Mouse (Mus musculus): ENCODE results near the gene Erbb4. TPM values are rescaled to one million over a fixed set of nuclear protein-coding genes. Genes with fewer than 3 reads are reported as not detected.

Erbb4 gene
- polyA plus RNA-seq, 1 experiment from 2014 or later = 1.0 TPM

GRCm38 (mm10) chr1:68401204-68401603 lies 706.7 kb downstream of the Erbb4 start:
- Histone ChIP-seq H3K4me2 (no peak overlapping the region), H3K27me3 (no peaks in the 10 kb centered on the region), H3K9me3 (no peaks in the 10 kb centered on the region), H3K27ac (no peak overlapping the region), H3K36me3 (no peaks in the 10 kb centered on the region), H3K9ac (no peak overlapping the region), H3K4me1 (no peaks in the 10 kb centered on the region), H3K4me3 (no peak overlapping the region)
- no peak for ATAC-seq (ENCODE audit: borderline replicate concordance, extremely low read depth, low FRiP score, low TSS enrichment)
- 29% methylated on average over 4 of the region's 4 CpGs for WGBS

- Histone ChIP-seq H3K36me3 (no peaks in the 10 kb centered on the region), H3K27me3 (no peaks in the 10 kb centered on the region), H3K4me1 (no peaks in the 10 kb centered on the region), H3K9me3 (no peaks in the 10 kb centered on the region), H3K9ac (no peak overlapping the region), H3K4me2 (no peak overlapping the region), H3K4me3 (no peak overlapping the region), H3K27ac (no peak overlapping the region)
- 25% methylated on average over 2 of the region's 2 CpGs for WGBS
- no peak for ATAC-seq (ENCODE audit: borderline replicate concordance, extremely low read depth, low FRiP score, low TSS enrichment)
These were observed 736.3 kb downstream of the Erbb4 start for GRCm38 (mm10) chr1:68371531-68371930.

GRCm38 (mm10) chr1:68333714-68334113 lies 774.1 kb downstream of the Erbb4 start:
- WGBS = 49% methylated on average over 2 of the region's 2 CpGs

GRCm38 (mm10) chr1:68305813-68306212 lies 802.0 kb downstream of the Erbb4 start:
- Histone ChIP-seq H3K27me3 (no peaks in the 10 kb centered on the region), H3K36me3 (no peaks in the 10 kb centered on the region), H3K4me3 (no peak overlapping the region), H3K9me3 (no peaks in the 10 kb centered on the region), H3K4me1 (no peaks in the 10 kb centered on the region), H3K27ac (no peak overlapping the region), H3K4me2 (no peak overlapping the region), H3K9ac (no peak overlapping the region)
- no peak for ATAC-seq (ENCODE audit: borderline replicate concordance, extremely low read depth, low FRiP score, low TSS enrichment)
- 47% methylated on average over 4 of the region's 4 CpGs for WGBS

More at GRCm38 (mm10) chr1:68333714-68334113, 774.1 kb downstream of the Erbb4 start:
- Histone ChIP-seq H3K4me1 (no peaks in the 10 kb centered on the region), H3K9ac (no peak overlapping the region), H3K4me2 (no peak overlapping the region), H3K27me3 (no peaks in the 10 kb centered on the region), H3K4me3 (no peak overlapping the region), H3K36me3 (no peaks in the 10 kb centered on the region), H3K9me3 (no peaks in the 10 kb centered on the region), H3K27ac (no peak overlapping the region)
- ATAC-seq (ENCODE audit: borderline replicate concordance, extremely low read depth, low FRiP score, low TSS enrichment) = no peak

GRCm38 (mm10) chr1:68284443-68284842 lies 823.4 kb downstream of the Erbb4 start:
- ATAC-seq (ENCODE audit: borderline replicate concordance, extremely low read depth, low FRiP score, low TSS enrichment) = no peak
- H3K9ac ChIP-seq = no peak overlapping the region
- H3K4me2 ChIP-seq = no peak overlapping the region
- H3K27me3 ChIP-seq = no peaks in the 10 kb centered on the region
- H3K27ac ChIP-seq = no peak overlapping the region
- H3K9me3 ChIP-seq = no peaks in the 10 kb centered on the region
- no peaks in the 10 kb centered on the region for H3K36me3 ChIP-seq
- H3K4me3 ChIP-seq = no peak overlapping the region
- no peaks in the 10 kb centered on the region for H3K4me1 ChIP-seq
- 65% methylated on average over 2 of the region's 2 CpGs for WGBS

- no peak overlapping the region for H3K4me2 ChIP-seq
- H3K36me3 ChIP-seq = no peaks in the 10 kb centered on the region
- 40% methylated on average over 5 of the region's 5 CpGs for WGBS
- no peaks in the 10 kb centered on the region for H3K27me3 ChIP-seq
- no peak overlapping the region for H3K4me3 ChIP-seq
- no peak for ATAC-seq (ENCODE audit: borderline replicate concordance, extremely low read depth, low FRiP score, low TSS enrichment)
- no peak overlapping the region for H3K9ac ChIP-seq
- no peak overlapping the region for H3K27ac ChIP-seq
- no peaks in the 10 kb centered on the region for H3K4me1 ChIP-seq
- no peaks in the 10 kb centered on the region for H3K9me3 ChIP-seq
These were observed 832.0 kb downstream of the Erbb4 start for GRCm38 (mm10) chr1:68275819-68276218.

- no peak for ATAC-seq (ENCODE audit: borderline replicate concordance, extremely low read depth, low FRiP score, low TSS enrichment)
- Histone ChIP-seq H3K9me3 (no peaks in the 10 kb centered on the region), H3K9ac (no peak overlapping the region), H3K27ac (no peak overlapping the region), H3K4me1 (no peaks in the 10 kb centered on the region), H3K4me3 (no peak overlapping the region), H3K36me3 (no peaks in the 10 kb centered on the region), H3K27me3 (no peaks in the 10 kb centered on the region), H3K4me2 (no peak overlapping the region)
- 35% methylated on average over 3 of the region's 3 CpGs for WGBS
These were observed 929.3 kb downstream of the Erbb4 start for GRCm38 (mm10) chr1:68178580-68178979.

GRCm38 (mm10) chr1:68155253-68155652 lies 952.6 kb downstream of the Erbb4 start:
- Histone ChIP-seq H3K4me3 (no peak overlapping the region), H3K9ac (no peak overlapping the region), H3K27me3 (no peaks in the 10 kb centered on the region), H3K9me3 (no peaks in the 10 kb centered on the region), H3K27ac (no peak overlapping the region), H3K4me2 (no peak overlapping the region), H3K4me1 (no peaks in the 10 kb centered on the region), H3K36me3 (no peaks in the 10 kb centered on the region)
- WGBS = 35% methylated on average over 1 of the region's 1 CpGs
- ATAC-seq (ENCODE audit: borderline replicate concordance, extremely low read depth, low FRiP score, low TSS enrichment) = no peak

GRCm38 (mm10) chr1:68150572-68150971 lies 957.3 kb downstream of the Erbb4 start:
- Histone ChIP-seq H3K9ac (no peak overlapping the region), H3K27ac (no peak overlapping the region), H3K9me3 (no peaks in the 10 kb centered on the region), H3K4me1 (no peaks in the 10 kb centered on the region), H3K27me3 (no peaks in the 10 kb centered on the region), H3K4me3 (no peak overlapping the region), H3K36me3 (no peaks in the 10 kb centered on the region), H3K4me2 (no peak overlapping the region)
- ATAC-seq (ENCODE audit: borderline replicate concordance, extremely low read depth, low FRiP score, low TSS enrichment) = no peak
- WGBS = 76% methylated on average over 2 of the region's 2 CpGs

- 62% methylated on average over 7 of the region's 7 CpGs for WGBS
These were observed 965.1 kb downstream of the Erbb4 start for GRCm38 (mm10) chr1:68142562-68143350.

GRCm38 (mm10) chr1:68134943-68135342 lies 972.9 kb downstream of the Erbb4 start:
- no peaks in the 10 kb centered on the region for H3K27me3 ChIP-seq

More at GRCm38 (mm10) chr1:68142562-68143350, 965.1 kb downstream of the Erbb4 start:
- Histone ChIP-seq H3K9ac (no peak overlapping the region), H3K27me3 (no peaks in the 10 kb centered on the region), H3K4me2 (no peak overlapping the region), H3K9me3 (no peaks in the 10 kb centered on the region), H3K4me3 (no peak overlapping the region), H3K4me1 (no peaks in the 10 kb centered on the region), H3K27ac (no peak overlapping the region), H3K36me3 (no peaks in the 10 kb centered on the region)
- ATAC-seq (ENCODE audit: borderline replicate concordance, extremely low read depth, low FRiP score, low TSS enrichment) = no peak

GRCm38 (mm10) chr1:68134450-68134849 lies 973.4 kb downstream of the Erbb4 start:
- no peaks in the 10 kb centered on the region for H3K27me3 ChIP-seq
- no peak overlapping the region for H3K9ac ChIP-seq
- no peak overlapping the region for H3K4me3 ChIP-seq
- no peak overlapping the region for H3K4me2 ChIP-seq
- H3K4me1 ChIP-seq = no peaks in the 10 kb centered on the region
- WGBS = 60% methylated on average over 2 of the region's 2 CpGs
- H3K9me3 ChIP-seq = no peaks in the 10 kb centered on the region
- H3K27ac ChIP-seq = no peak overlapping the region
- ATAC-seq (ENCODE audit: borderline replicate concordance, extremely low read depth, low FRiP score, low TSS enrichment) = no peak
- no peaks in the 10 kb centered on the region for H3K36me3 ChIP-seq

More at GRCm38 (mm10) chr1:68134943-68135342, 972.9 kb downstream of the Erbb4 start:
- H3K4me1 ChIP-seq = no peaks in the 10 kb centered on the region
- no peak overlapping the region for H3K9ac ChIP-seq
- no peak overlapping the region for H3K4me3 ChIP-seq
- H3K27ac ChIP-seq = no peak overlapping the region
- ATAC-seq (ENCODE audit: borderline replicate concordance, extremely low read depth, low FRiP score, low TSS enrichment) = no peak
- H3K36me3 ChIP-seq = no peaks in the 10 kb centered on the region
- H3K4me2 ChIP-seq = no peak overlapping the region
- H3K9me3 ChIP-seq = no peaks in the 10 kb centered on the region

All from lung, embryonic 15.5 days (tissue).